Mouse (Mus musculus) lung, postnatal 0 days (tissue): ENCODE data around the gene Ttbk1. TPM values are rescaled to one million over a fixed set of nuclear protein-coding genes. Genes with fewer than 3 reads are reported as not detected.

Experiments used
- ATAC-seq: fragments of 200-750 bp; cut with Nextera tagmentation; 2 replicates; pipeline ENCODE4 v1.8.0; 2017; ENCODE audit warnings: moderate library complexity
- DNase-seq: peaks from one replicate; pipeline ENCODE4 v3.0.0-alpha.2; 2016; ENCODE audit warnings: low spot score
- H3K27ac ChIP-seq: fragments of 300-500 bp; sonication (generic); 2 replicates; pipeline ENCODE4 v1.5.1; 2014; ENCODE audit warnings: antibody characterized with exemption, mild to moderate bottlenecking, low read length, mixed read lengths
- H3K27me3 ChIP-seq: fragments of 300-500 bp; sonication (generic); replicated peaks from 2 replicates; pipeline ENCODE4 v1.6.1; 2014; ENCODE audit warnings: low read length, mixed read lengths; ENCODE audit not compliant: insufficient read depth
- H3K36me3 ChIP-seq: fragments of 300-500 bp; sonication (generic); 2 replicates; pipeline ENCODE4 v1.6.1; 2014; ENCODE audit warnings: low read length, mixed read lengths; ENCODE audit not compliant: insufficient read depth
- H3K4me1 ChIP-seq: fragments of 300-500 bp; sonication (generic); 2 replicates; pipeline ENCODE4 v1.6.1; 2014; ENCODE audit warnings: antibody characterized with exemption, low read depth, low read length, mixed read lengths; ENCODE audit not compliant: insufficient read depth
- H3K4me2 ChIP-seq: fragments of 300-500 bp; sonication (generic); replicated peaks from 2 replicates; pipeline ENCODE4 v1.6.1; 2014; ENCODE audit warnings: low read depth, mild to moderate bottlenecking, low read length, moderate library complexity, mixed read lengths
- H3K4me3 ChIP-seq: fragments of 300-500 bp; sonication (generic); 2 replicates; pipeline ENCODE4 v1.5.1; 2014; ENCODE audit warnings: low read depth, low read length
- H3K9ac ChIP-seq: fragments of 300-500 bp; sonication (generic); replicated peaks from 2 replicates; pipeline ENCODE4 v1.6.1; 2014; ENCODE audit warnings: low read depth, mild to moderate bottlenecking
- H3K9me3 ChIP-seq: fragments of 300-500 bp; sonication (generic); 2 replicates; pipeline ENCODE4 v1.6.1; 2016; ENCODE audit warnings: low read length, mixed read lengths
- CTCF ChIP-seq: IDR thresholded peaks from 2 replicates; pipeline ENCODE4 v1.5.1; 2016; ENCODE audit warnings: antibody characterized with exemption, mild to moderate bottlenecking
- EP300 ChIP-seq: IDR thresholded peaks from 2 replicates; pipeline ENCODE4 v1.6.1; 2016; ENCODE audit warnings: antibody characterized with exemption, mild to moderate bottlenecking, control low read depth
- WGBS: fragments of 180-500 bp; shearing (Covaris S2); extraction: QIAGEN DNeasy Blood & Tissue Kit; methylation state at CpG from one replicate; pipeline ENCODE4 v1.1.7; 2014; 5-methylcytosine and 5-hydroxymethylcytosine counted together
- polyA plus RNA-seq: library from polyadenylated mRNA; unstranded; fragments of >200 nt; fragmentation: Nextera tagmentation; extraction: Ambion mirVana; gene quantifications from 2 replicates; pipeline ENCODE4 v1.2.1, GENCODE M21; 2015

The Ttbk1 gene
- polyA plus RNA-seq, 1 experiment from 2014 or later: 0.04 TPM

DNA sequence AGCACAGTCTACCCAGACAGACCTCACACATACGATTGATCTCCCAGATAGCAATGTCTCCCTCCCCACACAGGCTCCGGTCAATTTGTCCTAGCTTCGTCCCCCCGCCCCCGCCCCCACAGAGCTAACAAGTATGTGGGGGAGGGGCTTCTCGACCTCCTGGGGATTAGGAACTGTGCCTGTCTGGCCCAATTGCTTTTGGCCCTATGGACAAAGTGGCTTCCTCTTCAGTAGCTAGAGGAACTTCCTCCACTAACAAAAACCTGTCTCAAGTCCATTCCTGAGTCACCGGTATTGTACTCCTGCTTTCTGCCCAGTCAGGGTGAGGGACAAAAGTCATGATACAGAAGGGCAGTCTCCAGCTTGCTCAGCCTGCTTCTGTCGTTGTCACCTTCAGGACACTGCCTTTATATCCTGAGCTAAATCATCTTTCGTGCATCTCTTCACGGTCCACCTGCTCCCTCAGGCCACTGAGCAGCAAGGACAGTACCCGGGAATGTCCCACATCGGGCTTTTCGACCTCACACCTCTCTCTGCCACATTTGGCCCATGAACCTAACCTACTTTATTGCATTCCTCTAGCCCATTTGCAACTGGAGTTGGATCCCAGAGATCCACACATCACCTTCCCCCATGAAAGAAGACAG, 34.0 kb downstream of the Ttbk1 start:
- TF ChIP-seq CTCF (no peak), EP300 (no peak)
- no peak overlapping the region for H3K9ac ChIP-seq
- DNase-seq (no peak), ATAC-seq (no peak)
- H3K9me3 ChIP-seq: no peaks in the 10 kb centered on the region
- no peak overlapping the region for H3K27ac ChIP-seq
- H3K4me2 ChIP-seq: no peak overlapping the region
- H3K36me3 ChIP-seq: no peaks in the 10 kb centered on the region
- H3K4me3 ChIP-seq: no peak overlapping the region
- H3K4me1 ChIP-seq: peaks cover 7% of the 10 kb centered on the region; the same call in 1 of the 2 replicates
- WGBS: 12% methylated on average over 13 of the region's 13 CpGs
- peaks cover 19% of the 10 kb centered on the region; the same call in 1 of the 2 replicates for H3K27me3 ChIP-seq

DNA sequence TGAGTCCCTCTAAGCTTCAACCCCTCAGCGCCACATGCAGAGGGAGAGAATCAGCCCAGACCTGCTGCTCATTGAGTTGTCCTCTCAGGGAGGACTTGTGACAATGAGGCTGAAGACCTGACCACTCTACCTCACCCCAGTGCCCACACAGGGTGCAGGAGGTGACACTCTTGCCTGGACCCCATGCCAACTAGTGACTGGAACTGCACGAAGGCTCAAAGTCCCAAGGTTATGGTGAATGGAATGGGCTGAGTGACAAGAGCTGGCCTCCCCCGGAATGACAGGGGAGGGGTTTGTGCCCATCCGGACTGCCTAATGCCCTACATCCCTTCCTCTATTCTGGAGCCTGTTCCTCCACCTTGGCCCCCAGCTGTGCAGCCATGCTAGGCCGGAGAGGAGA, 34.8 kb downstream of the Ttbk1 start:
- no peak overlapping the region for H3K4me2 ChIP-seq
- H3K4me1 ChIP-seq: peaks cover 7% of the 10 kb centered on the region; the same call in 1 of the 2 replicates
- no peaks in the 10 kb centered on the region for H3K9me3 ChIP-seq
- ATAC-seq (no peak), DNase-seq (no peak)
- TF ChIP-seq CTCF: no peak
- TF ChIP-seq EP300: no peak
- no peak overlapping the region for H3K9ac ChIP-seq
- no peak overlapping the region for H3K27ac ChIP-seq
- peaks cover 19% of the 10 kb centered on the region; the same call in 1 of the 2 replicates for H3K27me3 ChIP-seq
- WGBS: 46% methylated on average over 5 of the region's 5 CpGs
- no peaks in the 10 kb centered on the region for H3K36me3 ChIP-seq
- H3K4me3 ChIP-seq: no peak overlapping the region

DNA sequence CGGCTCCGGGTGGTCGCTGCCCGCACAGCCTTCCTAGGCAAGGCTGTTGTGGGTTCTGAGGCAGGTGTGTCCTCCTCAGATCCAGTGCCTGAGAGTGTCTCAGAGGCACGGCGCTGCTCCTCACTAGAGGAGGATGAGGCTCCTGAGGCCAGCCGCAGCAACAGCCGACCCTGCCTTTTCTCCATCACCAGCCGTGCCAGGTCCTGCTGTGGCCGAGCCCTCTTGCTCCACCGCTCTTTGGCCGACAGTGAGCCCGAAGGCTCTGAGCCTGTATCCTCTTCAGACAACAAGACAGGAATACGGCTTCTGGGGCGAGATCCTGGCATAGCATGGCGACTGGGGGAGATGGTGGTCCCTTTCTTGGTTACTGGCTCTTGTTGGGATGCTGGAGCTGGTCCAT, 41.2 kb downstream of the Ttbk1 start:
- ATAC-seq: no peak
- no peak overlapping the region for H3K9ac ChIP-seq
- no peak overlapping the region for H3K27ac ChIP-seq
- H3K9me3 ChIP-seq: no peaks in the 10 kb centered on the region
- H3K4me3 ChIP-seq: no peak overlapping the region
- no peak overlapping the region for H3K4me2 ChIP-seq
- no peaks in the 10 kb centered on the region for H3K36me3 ChIP-seq
- H3K4me1 ChIP-seq: no peaks in the 10 kb centered on the region; the same call in 1 of the 2 replicates
- no peak for DNase-seq
- H3K27me3 ChIP-seq: peaks cover 3% of the 10 kb centered on the region; the same call in 1 of the 2 replicates
- 91% methylated on average over 16 of the region's 16 CpGs for WGBS
- no peak for TF ChIP-seq EP300
- TF ChIP-seq CTCF: no peak

DNA sequence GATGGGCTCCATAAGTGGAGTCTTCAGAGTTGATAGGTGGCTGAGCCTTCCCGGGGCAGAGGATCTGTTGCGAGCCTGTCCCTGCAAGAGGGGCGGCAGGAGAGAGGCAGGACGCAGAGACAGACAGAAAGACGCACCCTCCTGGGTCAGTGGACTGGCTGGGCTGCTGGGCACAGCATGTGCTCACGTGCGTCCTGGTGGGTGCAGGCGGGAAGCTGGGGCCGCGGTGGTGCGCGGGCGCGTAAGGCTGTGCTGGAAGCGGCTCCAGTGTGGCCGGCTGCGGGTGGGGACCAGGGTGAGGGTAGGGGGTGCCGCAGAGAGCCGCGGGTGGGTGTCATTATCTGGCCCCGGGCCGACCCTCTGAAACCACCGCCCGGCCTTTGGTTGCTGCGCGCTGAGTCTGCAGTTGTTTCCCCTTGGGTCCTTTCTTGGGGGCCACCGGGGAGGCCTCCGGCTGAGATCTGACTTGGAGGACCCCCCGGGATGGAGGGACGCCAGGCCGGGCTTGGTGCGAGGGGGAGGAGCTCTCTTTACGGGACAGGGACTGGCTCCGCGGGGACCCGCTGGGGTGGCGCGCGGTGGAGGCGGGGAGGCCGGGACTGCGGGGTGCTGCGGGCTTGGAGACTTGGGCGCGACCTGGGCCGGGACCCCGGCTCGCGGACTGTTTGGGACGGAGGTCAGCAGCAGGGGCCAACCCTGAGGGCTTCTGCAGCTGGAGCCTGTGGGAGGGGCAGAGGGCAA, 42.5 kb downstream of the Ttbk1 start:
- Histone ChIP-seq H3K9me3 (no peaks in the 10 kb centered on the region), H3K36me3 (no peaks in the 10 kb centered on the region), H3K4me3 (peak overlapping the region; percentile 24; the same call in 1 of the 2 replicates), H3K4me2 (peak overlapping the region; percentile 53), H3K27me3 (peaks cover 3% of the 10 kb centered on the region; the same call in 1 of the 2 replicates), H3K9ac (no peak overlapping the region), H3K27ac (no peak overlapping the region), H3K4me1 (no peaks in the 10 kb centered on the region; the same call in 1 of the 2 replicates)
- no peak for TF ChIP-seq EP300
- TF ChIP-seq CTCF: no peak
- ATAC-seq (peak; percentile 23; the same call in 1 of the 2 replicates), DNase-seq (no peak)
- WGBS: 3% methylated on average over 35 of the region's 50 CpGs

DNA sequence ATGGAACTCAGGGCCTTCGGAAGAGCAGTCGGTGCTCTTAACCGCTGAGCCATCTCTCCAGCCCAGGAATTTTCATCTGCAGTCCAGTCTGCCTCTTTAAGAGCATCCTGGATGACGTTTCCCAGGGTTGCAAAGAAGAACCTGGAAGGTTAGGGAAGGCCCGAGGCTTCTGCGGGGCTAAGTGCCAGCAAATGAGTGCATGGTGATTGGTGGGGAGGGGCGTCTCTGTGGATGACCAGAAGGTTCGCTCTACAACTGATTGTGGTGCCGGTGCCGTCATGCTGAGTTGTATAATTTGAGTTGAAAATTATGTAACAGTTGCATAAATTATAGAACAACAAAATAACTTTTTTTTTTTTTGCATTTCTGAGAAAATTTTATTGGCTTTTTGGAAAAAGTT, 48.3 kb downstream of the Ttbk1 start:
- WGBS: 85% methylated on average over 10 of the region's 10 CpGs
- ATAC-seq (no peak), DNase-seq (no peak)
- Histone ChIP-seq H3K4me2 (no peak overlapping the region), H3K4me3 (no peak overlapping the region), H3K27me3 (no peaks in the 10 kb centered on the region), H3K9me3 (no peaks in the 10 kb centered on the region), H3K27ac (no peak overlapping the region), H3K4me1 (no peaks in the 10 kb centered on the region), H3K36me3 (no peaks in the 10 kb centered on the region), H3K9ac (no peak overlapping the region)
- no peak for TF ChIP-seq CTCF
- no peak for TF ChIP-seq EP300

DNA sequence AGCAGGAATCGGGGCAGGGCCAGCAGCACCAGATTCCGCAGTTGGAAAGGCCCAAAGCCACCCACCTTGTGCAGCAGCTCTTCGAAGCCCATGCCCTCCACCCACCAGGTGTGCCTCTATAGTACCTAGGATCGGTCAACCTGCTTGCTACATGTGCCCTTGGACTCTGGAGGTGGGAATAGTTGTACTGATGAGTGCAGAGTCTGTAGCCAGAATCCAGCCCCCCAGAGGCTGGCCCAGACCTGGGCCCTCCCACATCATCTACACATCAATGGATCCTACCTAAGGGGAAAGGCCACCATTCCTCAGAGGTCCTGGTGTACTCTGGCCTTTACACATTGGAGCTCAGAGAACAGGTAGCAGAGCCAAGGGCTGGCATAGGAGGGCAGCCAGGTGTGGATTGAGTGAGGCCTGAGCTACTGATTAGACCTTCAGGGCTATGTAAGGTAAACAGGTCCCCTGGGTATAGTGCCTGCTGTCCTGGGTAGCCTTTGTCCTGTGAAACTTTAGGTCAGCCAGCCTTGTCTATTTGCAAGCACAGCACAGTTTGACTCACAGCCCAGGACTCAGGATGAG, 49.1 kb downstream of the Ttbk1 start, which contains the start of gene Slc22a7:
Gene Slc22a7 (minus strand): TSS at position 160 of the 576 bp plus-strand sequence.
- Histone ChIP-seq H3K27ac (no peak within 1 kb of the TSS), H3K9ac (no peak within 1 kb of the TSS), H3K36me3 (no peaks in the 10 kb centered on the region), H3K4me1 (no peaks in the 10 kb centered on the region), H3K9me3 (no peaks in the 10 kb centered on the region), H3K27me3 (no peaks in the 10 kb centered on the region), H3K4me2 (no peak within 1 kb of the TSS), H3K4me3 (no peak within 1 kb of the TSS)
- TF ChIP-seq CTCF (no peak), EP300 (no peak)
- ATAC-seq: no peak
- 81% methylated on average over 4 of the region's 4 CpGs for WGBS
- no peak for DNase-seq
